Mouse (Mus musculus) small intestine, adult 2 months (tissue): ENCODE data around the gene Bgn.

Experiments used
- CTCF ChIP-seq: fragments of 200-500 bp; IDR thresholded peaks from 2 replicates; pipeline ENCODE4 v1.5.1; 2012; ENCODE audit warnings: low read depth, mild to moderate bottlenecking, control low read depth, inconsistent platforms, low read length, moderate library complexity, mixed read lengths; ENCODE audit not compliant: insufficient replicate concordance, insufficient read length; ENCODE audit errors: extremely low read depth
- POLR2A ChIP-seq: fragments of 200-500 bp; IDR thresholded peaks from 2 replicates; pipeline ENCODE4 v1.6.1; 2012; ENCODE audit warnings: low read depth, mild to moderate bottlenecking, control low read depth, inconsistent platforms, low read length, moderate library complexity

GRCm38 (mm10) chrX:73475658-73476256 lies 7.6 kb upstream of the Bgn start:
- TF ChIP-seq POLR2A, result no peak
- no peak for TF ChIP-seq CTCF
